9 mouse cellular contexts compared by ENCODE assay signal in the genomic region with DNA sequence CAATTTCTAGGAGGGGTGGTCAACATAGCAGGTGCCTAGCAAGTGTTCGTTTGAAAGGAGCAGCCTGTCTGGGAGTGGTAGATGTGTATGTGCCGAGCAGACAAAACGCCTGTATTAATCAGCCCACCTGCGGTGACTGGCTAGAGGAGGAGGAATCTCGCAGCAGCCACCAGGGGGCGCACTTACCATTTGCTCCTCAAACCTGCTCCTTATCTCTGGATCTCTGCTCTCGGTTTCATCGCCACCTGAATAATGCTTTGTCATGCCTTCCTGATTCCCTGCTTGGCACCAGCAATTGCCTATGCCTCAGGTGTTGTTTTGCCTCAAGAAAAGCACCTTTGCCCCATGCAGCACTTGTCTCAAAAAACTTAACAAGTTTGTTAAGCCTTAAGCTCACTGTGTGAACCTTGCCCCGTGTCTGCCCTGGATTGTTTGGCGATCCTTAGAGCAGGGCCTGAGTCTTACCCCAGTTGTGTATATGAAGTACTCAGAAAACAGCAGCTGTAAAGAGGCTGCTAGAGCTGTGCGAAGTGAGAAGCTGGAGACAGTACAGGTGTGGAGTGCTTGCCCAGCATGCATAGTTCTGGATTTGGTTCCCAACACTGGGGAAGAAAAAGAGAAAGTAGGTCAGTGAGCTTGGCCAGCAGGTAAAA. TPM values are rescaled to one million over a fixed set of nuclear protein-coding genes. Genes with fewer than 3 reads are reported as not detected.
DNase-seq lines count a peak whose midpoint lies in the region; ATAC-seq and TF ChIP-seq lines count a peak whose summit lies in the region.
"Had no signal": no experiment of that assay in that cellular context is flagged by ENCODE, and none has a peak within 500 bp of the region (broad histone marks: within the 10 kb centered on the region; RNA-seq: fewer than 3 reads in every experiment).

No protein-coding gene starts in this region.

- H3K4me1 ChIP-seq in ES-Bruce4 (ENCODE audit: control insufficient read depth, insufficient read depth, low read length) = no peaks in the 10 kb centered on the region
- H3K4me1 ChIP-seq in forebrain, embryonic 10.5 days = peaks cover 11% of the 10 kb centered on the region
- H3K4me1 ChIP-seq in heart, postnatal 0 days (ENCODE audit: control insufficient read depth, insufficient read depth) = no peaks in the 10 kb centered on the region
- H3K4me1 ChIP-seq in liver, postnatal 0 days (ENCODE audit: insufficient read depth) = peaks cover 4% of the 10 kb centered on the region; the same call in 1 of the 2 replicates
- H3K4me1 ChIP-seq in neural tube, embryonic 13.5 days (replicated peaks) = 0 out of 2 replicates have a peak, but pooled peaks cover 6% of the 10 kb centered on the region
- H3K4me1 ChIP-seq in testis, adult 2 months (ENCODE audit: control insufficient read depth, insufficient read depth, low read length) = peaks cover 4% of the 10 kb centered on the region; the same call in 1 of the 2 replicates

- WGBS in forebrain, embryonic 10.5 days = 17% methylated on average over 11 of the region's 11 CpGs
- 11% methylated on average over 11 of the region's 11 CpGs for WGBS in heart, postnatal 0 days
- 10% methylated on average over 11 of the region's 11 CpGs for WGBS in liver, postnatal 0 days (ENCODE audit: insufficient replicate concordance)
- WGBS in neural tube, embryonic 13.5 days = 20% methylated on average over 11 of the region's 11 CpGs

- no peaks in the 10 kb centered on the region for H3K9me3 ChIP-seq in ES-Bruce4 (replicated peaks; ENCODE audit: control insufficient read depth, insufficient read depth, low read length, poor library complexity, severe bottlenecking)
- no peaks in the 10 kb centered on the region for H3K9me3 ChIP-seq in forebrain, embryonic 10.5 days
- no peaks in the 10 kb centered on the region for H3K9me3 ChIP-seq in heart, postnatal 0 days (replicated peaks; ENCODE audit: control insufficient read depth, low read length)
- H3K9me3 ChIP-seq in liver, postnatal 0 days (ENCODE audit: low read length) = no peaks in the 10 kb centered on the region
- H3K9me3 ChIP-seq in neural tube, embryonic 13.5 days = no peaks in the 10 kb centered on the region
- H3K9me3 ChIP-seq: limb, embryonic 12.5 days had no signal

- TF ChIP-seq CTCF in ES-Bruce4 (IDR thresholded peaks at IDR 0.05; ENCODE audit: low read depth, low read length) = peak; percentile 96
- peak; percentile 86 for TF ChIP-seq CTCF in heart, postnatal 0 days (IDR thresholded peaks at IDR 0.05; ENCODE audit: low read depth)
- TF ChIP-seq CTCF in liver, postnatal 0 days (IDR thresholded peaks at IDR 0.05; ENCODE audit: low read depth) = peak; percentile 96
- peak; percentile 95 for TF ChIP-seq CTCF in testis, adult 2 months (IDR thresholded peaks at IDR 0.05; ENCODE audit: control insufficient read depth, insufficient read depth, insufficient replicate concordance, low read depth, low read length)

- peak overlapping the region; percentile 54 for H3K4me2 ChIP-seq in heart, postnatal 0 days (ENCODE audit: low read depth, low read length)
- H3K4me2 ChIP-seq in liver, postnatal 0 days (ENCODE audit: low read depth, low read length) = peak overlapping the region; percentile 47
- no peak overlapping the region; the same call in 1 of the 2 replicates for H3K4me2 ChIP-seq in neural tube, embryonic 13.5 days
- H3K4me2 ChIP-seq: limb, embryonic 12.5 days had no signal

- TF ChIP-seq EP300 in ES-Bruce4 (IDR thresholded peaks at IDR 0.05; ENCODE audit: insufficient read depth, low read depth, low read length) = no peak
- TF ChIP-seq EP300 in heart, postnatal 0 days (IDR thresholded peaks at IDR 0.05; ENCODE audit: low read depth) = no peak
- no peak for TF ChIP-seq EP300 in liver, postnatal 0 days (IDR thresholded peaks at IDR 0.05; ENCODE audit: low read depth)

- H3K4me3 ChIP-seq in ES-Bruce4 (ENCODE audit: low read depth, low read length) = peak overlapping the region; percentile 43
- peak overlapping the region; percentile 19; the same call in 1 of the 2 replicates for H3K4me3 ChIP-seq in forebrain, embryonic 10.5 days
- H3K4me3 ChIP-seq in heart, postnatal 0 days (ENCODE audit: low read depth, low read length) = no peak overlapping the region
- H3K4me3 ChIP-seq in liver, postnatal 0 days (ENCODE audit: low read depth, low read length) = peak overlapping the region; percentile 13; the same call in 1 of the 2 replicates
- no peak overlapping the region for H3K4me3 ChIP-seq in neural tube, embryonic 13.5 days
- H3K4me3 ChIP-seq in testis, adult 2 months (ENCODE audit: control insufficient read depth, low read depth, low read length) = no peak overlapping the region; the same call in 1 of the 2 replicates
- H3K4me3 ChIP-seq: limb, embryonic 12.5 days had no signal

- DNase-seq in c-Kit-positive CD71-positive TER-119-negative erythroid progenitor cells, embryonic 14.5 days (ENCODE audit: low read depth) = peak; percentile 86
- DNase-seq in forebrain, embryonic 10.5 days (ENCODE audit: extremely low spot score, low spot score) = peak; percentile 87
- peak; percentile 55 for DNase-seq in heart, postnatal 0 days (ENCODE audit: low spot score)
- peak; percentile 90 to 92 for DNase-seq in kidney, postnatal 25 days
- DNase-seq in liver, postnatal 0 days = peak; percentile 93

- H3K9ac ChIP-seq in ES-Bruce4 (ENCODE audit: low read depth, poor library complexity, severe bottlenecking) = peak overlapping the region; percentile 27; the same call in 1 of the 2 replicates
- H3K9ac ChIP-seq in heart, postnatal 0 days (replicated peaks; ENCODE audit: low read depth, low read length) = no peak overlapping the region
- H3K9ac ChIP-seq in liver, postnatal 0 days (replicated peaks) = no peak overlapping the region
- 0 out of 2 replicates have a peak overlapping the region, but pooled peaks have one; percentile 14 for H3K9ac ChIP-seq in neural tube, embryonic 13.5 days
- H3K9ac ChIP-seq: limb, embryonic 12.5 days had no signal

- ATAC-seq in heart, postnatal 0 days (ENCODE audit: insufficient read depth, low read depth) = peak; percentile 68
- ATAC-seq in liver, postnatal 0 days = peak; percentile 86
- peak; percentile 53 for ATAC-seq in neural tube, embryonic 13.5 days (ENCODE audit: low read depth)

- TF ChIP-seq POLR2A in ES-Bruce4 (IDR thresholded peaks at IDR 0.05; ENCODE audit: insufficient read depth, low read length) = no peak
- TF ChIP-seq POLR2A in testis, adult 2 months (IDR thresholded peaks at IDR 0.05; ENCODE audit: control insufficient read depth, low read depth, low read length) = no peak

- H3K27me3 ChIP-seq in ES-Bruce4 (ENCODE audit: control insufficient read depth, insufficient read depth, low read length, poor library complexity, severe bottlenecking) = no peaks in the 10 kb centered on the region
- peaks cover 21% of the 10 kb centered on the region for H3K27me3 ChIP-seq in forebrain, embryonic 10.5 days (ENCODE audit: poor library complexity, severe bottlenecking)
- H3K27me3 ChIP-seq in heart, postnatal 0 days (ENCODE audit: control insufficient read depth, insufficient read depth, low read length) = peaks cover 12% of the 10 kb centered on the region; the same call in 1 of the 2 replicates
- H3K27me3 ChIP-seq in liver, postnatal 0 days (ENCODE audit: insufficient read depth, low read length) = no peaks in the 10 kb centered on the region
- peaks cover 17% of the 10 kb centered on the region for H3K27me3 ChIP-seq in neural tube, embryonic 13.5 days
- no peaks in the 10 kb centered on the region for H3K27me3 ChIP-seq in testis, adult 2 months (ENCODE audit: control insufficient read depth, insufficient read depth, low read length)

- peaks cover 19% of the 10 kb centered on the region for H3K36me3 ChIP-seq in ES-Bruce4 (ENCODE audit: control insufficient read depth, insufficient read depth, low read length, poor library complexity, severe bottlenecking)
- H3K36me3 ChIP-seq in forebrain, embryonic 10.5 days (replicated peaks) = no peaks in the 10 kb centered on the region
- no peaks in the 10 kb centered on the region for H3K36me3 ChIP-seq in heart, postnatal 0 days (replicated peaks; ENCODE audit: control insufficient read depth, insufficient read depth, low read length)
- H3K36me3 ChIP-seq in liver, postnatal 0 days (replicated peaks; ENCODE audit: insufficient read depth, low read length) = no peaks in the 10 kb centered on the region
- no peaks in the 10 kb centered on the region for H3K36me3 ChIP-seq in neural tube, embryonic 13.5 days
- H3K36me3 ChIP-seq in testis, adult 2 months (ENCODE audit: control insufficient read depth, insufficient read depth, low read length) = no peaks in the 10 kb centered on the region
- H3K36me3 ChIP-seq: limb, embryonic 12.5 days had no signal

- H3K27ac ChIP-seq in ES-Bruce4 (ENCODE audit: insufficient read depth, low read length) = peak overlapping the region; percentile 29; the same call in 1 of the 2 replicates
- H3K27ac ChIP-seq in forebrain, embryonic 10.5 days = peak overlapping the region; percentile 36; the same call in 1 of the 2 replicates
- H3K27ac ChIP-seq in heart, postnatal 0 days (ENCODE audit: low read depth) = no peak overlapping the region
- peak overlapping the region; percentile 7; the same call in 1 of the 2 replicates for H3K27ac ChIP-seq in liver, postnatal 0 days (ENCODE audit: low read depth)
- no peak overlapping the region for H3K27ac ChIP-seq in neural tube, embryonic 13.5 days (replicated peaks)
- no peak overlapping the region for H3K27ac ChIP-seq in testis, adult 2 months (ENCODE audit: control insufficient read depth, insufficient read depth, low read depth, low read length)
- H3K27ac ChIP-seq: limb, embryonic 12.5 days had no signal

RNA-seq across cellular contexts. Expression of a gene that starts 13.8 kb away (rescaled TPM):
- polyA plus RNA-seq in ES-Bruce4 (2011; ENCODE audit: insufficient read depth, insufficient read length, low read depth, missing spikeins) = 57.3 and 71.4 TPM in 2 replicates
- polyA plus RNA-seq in forebrain, embryonic 10.5 days (2016; fragmentation: Nextera tagmentation; extraction: Ambion mirVana) = 3.5 and 4.4 TPM in 2 replicates
- total RNA-seq in heart, postnatal 0 days (2014; rRNA removed; ENCODE audit: low replicate concordance) = 11.6 and 11.7 TPM in 2 replicates
- 0.14 and 0.34 TPM in 2 replicates for polyA plus RNA-seq in heart, postnatal 0 days (2015; fragmentation: Nextera tagmentation; extraction: Ambion mirVana)
- polyA plus RNA-seq in liver, postnatal 0 days (2015; fragmentation: Nextera tagmentation; extraction: Ambion mirVana) = 0.44 and 0.60 TPM in 2 replicates
- polyA plus RNA-seq in neural tube, embryonic 13.5 days (2015; fragmentation: Nextera tagmentation; extraction: Ambion mirVana) = 0.32 and 0.92 TPM in 2 replicates
- 3.6 and 4.7 TPM in 2 replicates for polyA plus RNA-seq in testis, adult 2 months (2012; rRNA removed)

RNA-seq across cellular contexts. Expression of a gene that starts 20.1 kb away (rescaled TPM):
- polyA plus RNA-seq in ES-Bruce4 (2011; ENCODE audit: insufficient read depth, insufficient read length, low read depth, missing spikeins) = 0.36 and 0.78 TPM in 2 replicates
- 0.44 and 0.58 TPM in 2 replicates for polyA plus RNA-seq in forebrain, embryonic 10.5 days (2016; fragmentation: Nextera tagmentation; extraction: Ambion mirVana)
- 3.4 TPM in 1 of 2 replicates, not detected in the other for total RNA-seq in heart, postnatal 0 days (2014; rRNA removed; ENCODE audit: low replicate concordance)
- 0.19 TPM in 1 of 2 replicates, not detected in the other for polyA plus RNA-seq in heart, postnatal 0 days (2015; fragmentation: Nextera tagmentation; extraction: Ambion mirVana)
- polyA plus RNA-seq in liver, postnatal 0 days (2015; fragmentation: Nextera tagmentation; extraction: Ambion mirVana) = not detected in 2 replicates
- polyA plus RNA-seq in neural tube, embryonic 13.5 days (2015; fragmentation: Nextera tagmentation; extraction: Ambion mirVana) = 18.3 and 19.1 TPM in 2 replicates
- polyA plus RNA-seq in testis, adult 2 months (2012; rRNA removed) = 11.8 and 11.9 TPM in 2 replicates

RNA-seq across cellular contexts. Expression of a gene that starts 21.2 kb away (rescaled TPM):
- not detected in 2 replicates for polyA plus RNA-seq in ES-Bruce4 (2011; ENCODE audit: insufficient read depth, insufficient read length, low read depth, missing spikeins)
- polyA plus RNA-seq in forebrain, embryonic 10.5 days (2016; fragmentation: Nextera tagmentation; extraction: Ambion mirVana) = 0.19 TPM in 1 of 2 replicates, not detected in the other
- not detected in 2 replicates for total RNA-seq in heart, postnatal 0 days (2014; rRNA removed; ENCODE audit: low replicate concordance)
- polyA plus RNA-seq in heart, postnatal 0 days (2015; fragmentation: Nextera tagmentation; extraction: Ambion mirVana) = not detected in 2 replicates
- not detected in 2 replicates for polyA plus RNA-seq in liver, postnatal 0 days (2015; fragmentation: Nextera tagmentation; extraction: Ambion mirVana)
- not detected in 2 replicates for polyA plus RNA-seq in neural tube, embryonic 13.5 days (2015; fragmentation: Nextera tagmentation; extraction: Ambion mirVana)
- 0.34 and 0.52 TPM in 2 replicates for polyA plus RNA-seq in testis, adult 2 months (2012; rRNA removed)
- polyA plus RNA-seq: limb, embryonic 12.5 days had no signal

RNA-seq across cellular contexts. Expression of a gene that starts 37.6 kb away (rescaled TPM):
- polyA plus RNA-seq in ES-Bruce4 (2011; ENCODE audit: insufficient read depth, insufficient read length, low read depth, missing spikeins) = 11.7 and 12.8 TPM in 2 replicates
- 23.0 and 23.6 TPM in 2 replicates for polyA plus RNA-seq in forebrain, embryonic 10.5 days (2016; fragmentation: Nextera tagmentation; extraction: Ambion mirVana)
- total RNA-seq in heart, postnatal 0 days (2014; rRNA removed; ENCODE audit: low replicate concordance) = 14.3 and 16.2 TPM in 2 replicates
- polyA plus RNA-seq in heart, postnatal 0 days (2015; fragmentation: Nextera tagmentation; extraction: Ambion mirVana) = 8.0 and 8.3 TPM in 2 replicates
- polyA plus RNA-seq in liver, postnatal 0 days (2015; fragmentation: Nextera tagmentation; extraction: Ambion mirVana) = 4.7 TPM in 2 replicates
- polyA plus RNA-seq in neural tube, embryonic 13.5 days (2015; fragmentation: Nextera tagmentation; extraction: Ambion mirVana) = 23.9 and 24.2 TPM in 2 replicates
- polyA plus RNA-seq in testis, adult 2 months (2012; rRNA removed) = 10.0 and 10.2 TPM in 2 replicates

RNA-seq across cellular contexts. Expression of a gene that starts 42.4 kb away (rescaled TPM):
- polyA plus RNA-seq in ES-Bruce4 (2011; ENCODE audit: insufficient read depth, insufficient read length, low read depth, missing spikeins) = 12.0 and 12.5 TPM in 2 replicates
- polyA plus RNA-seq in forebrain, embryonic 10.5 days (2016; fragmentation: Nextera tagmentation; extraction: Ambion mirVana) = 21.6 and 28.2 TPM in 2 replicates
- total RNA-seq in heart, postnatal 0 days (2014; rRNA removed; ENCODE audit: low replicate concordance) = 8.4 and 18.7 TPM in 2 replicates
- polyA plus RNA-seq in heart, postnatal 0 days (2015; fragmentation: Nextera tagmentation; extraction: Ambion mirVana) = 8.8 and 9.1 TPM in 2 replicates
- polyA plus RNA-seq in liver, postnatal 0 days (2015; fragmentation: Nextera tagmentation; extraction: Ambion mirVana) = 4.3 and 4.6 TPM in 2 replicates
- 20.4 and 24.4 TPM in 2 replicates for polyA plus RNA-seq in neural tube, embryonic 13.5 days (2015; fragmentation: Nextera tagmentation; extraction: Ambion mirVana)
- 3.7 and 3.8 TPM in 2 replicates for polyA plus RNA-seq in testis, adult 2 months (2012; rRNA removed)

Comparison
In these comparisons a context has a peak if more than half of its experiments do, and no peak if none do; other contexts are left out.
1. H3K27ac ChIP-seq: peak in ES-Bruce4 (single experiment), forebrain, embryonic 10.5 days (single experiment) and liver, postnatal 0 days (single experiment); none in heart, postnatal 0 days (single experiment), neural tube, embryonic 13.5 days (single experiment) and testis, adult 2 months (single experiment).
2. H3K4me3 ChIP-seq: peak in ES-Bruce4 (single experiment), forebrain, embryonic 10.5 days (single experiment) and liver, postnatal 0 days (single experiment); none in heart, postnatal 0 days (single experiment), neural tube, embryonic 13.5 days (single experiment) and testis, adult 2 months (single experiment).
3. H3K9ac ChIP-seq: peak in ES-Bruce4 (single experiment) and neural tube, embryonic 13.5 days (single experiment); none in heart, postnatal 0 days (single experiment) and liver, postnatal 0 days (single experiment).
4. RNA of a gene that starts 13.8 kb away (polyA plus RNA-seq): 57.3 to 71.4 TPM in ES-Bruce4; 3.5 to 4.4 TPM in forebrain, embryonic 10.5 days, 3.6 to 4.7 TPM in testis, adult 2 months, 0.44 to 0.60 TPM in liver, postnatal 0 days, 0.32 to 0.92 TPM in neural tube, embryonic 13.5 days and 0.14 to 0.34 TPM in heart, postnatal 0 days; every median in the first group is over 10 times any median in the second.
5. Peak in every context shown above with its lines, with median percentiles within 50 percentile points of each other: CTCF ChIP-seq, DNase-seq and ATAC-seq.